Mouse (Mus musculus) small intestine, adult 2 months (tissue): ENCODE data around the gene Cdk10. TPM values are rescaled to one million over a fixed set of nuclear protein-coding genes. Genes with fewer than 3 reads are reported as not detected.

Experiments used
- H3K27ac ChIP-seq: fragments of 200-500 bp; 2 replicates; pipeline ENCODE4 v1.5.1; 2012; ENCODE audit warnings: low read depth, low read length, control low read depth, inconsistent platforms; ENCODE audit not compliant: insufficient read depth
- H3K27me3 ChIP-seq: fragments of 200-500 bp; 2 replicates; pipeline ENCODE4 v1.6.1; 2012; ENCODE audit warnings: mild to moderate bottlenecking, moderate library complexity, low read length, inconsistent platforms; ENCODE audit not compliant: control insufficient read depth, insufficient read depth
- H3K36me3 ChIP-seq: fragments of 200-500 bp; 2 replicates; pipeline ENCODE4 v1.6.1; 2012; ENCODE audit warnings: mild to moderate bottlenecking, low read length, control low read depth, inconsistent platforms; ENCODE audit not compliant: control insufficient read depth, insufficient read depth
- H3K4me1 ChIP-seq: fragments of 200-500 bp; 2 replicates; pipeline ENCODE4 v1.6.1; 2012; ENCODE audit warnings: low read length, inconsistent platforms, mixed read lengths; ENCODE audit not compliant: control insufficient read depth, insufficient read depth, insufficient read length
- H3K4me3 ChIP-seq: fragments of 200-500 bp; 2 replicates; pipeline ENCODE4 v1.5.1; 2012; ENCODE audit warnings: low read depth, mild to moderate bottlenecking, control low read depth, inconsistent platforms, low read length, moderate library complexity
- CTCF ChIP-seq: fragments of 200-500 bp; IDR thresholded peaks from 2 replicates; pipeline ENCODE4 v1.5.1; 2012; ENCODE audit warnings: low read depth, mild to moderate bottlenecking, control low read depth, inconsistent platforms, low read length, moderate library complexity, mixed read lengths; ENCODE audit not compliant: insufficient replicate concordance, insufficient read length; ENCODE audit errors: extremely low read depth
- POLR2A ChIP-seq: fragments of 200-500 bp; IDR thresholded peaks from 2 replicates; pipeline ENCODE4 v1.6.1; 2012; ENCODE audit warnings: low read depth, mild to moderate bottlenecking, control low read depth, inconsistent platforms, low read length, moderate library complexity
- WGBS: fragments of 180-500 bp; shearing (Covaris S2); methylation state at CpG from one replicate; pipeline ENCODE4 v1.1.7; 2018; 5-methylcytosine and 5-hydroxymethylcytosine counted together
- polyA plus RNA-seq: library from polyadenylated mRNA; depleted of rRNA; stranded (reverse); fragments of >200 nt; gene quantifications from 2 replicates; pipeline ENCODE4 v1.2.3, GENCODE M21; 2012

Gene Cdk10
- polyA plus RNA-seq, 1 experiment: 27.7 TPM

- H3K27me3 ChIP-seq: no peaks in the 10 kb centered on the region
- WGBS: 88% methylated on average over 12 of the region's 12 CpGs
- H3K4me1 ChIP-seq: no peaks in the 10 kb centered on the region
- H3K27ac ChIP-seq: no peak overlapping the region
- H3K36me3 ChIP-seq: peaks cover 42% of the 10 kb centered on the region
- no peak overlapping the region for H3K4me3 ChIP-seq
- TF ChIP-seq CTCF: no peak
- TF ChIP-seq POLR2A: no peak
Measured at GRCm38 (mm10) chr8:123245543-123245942, 20.9 kb downstream of the Cdk10 start.

GRCm38 (mm10) chr8:123247748-123248147, 23.1 kb downstream of the Cdk10 start:
- Histone ChIP-seq H3K4me3 (no peak overlapping the region), H3K4me1 (no peaks in the 10 kb centered on the region), H3K27ac (no peak overlapping the region), H3K36me3 (peaks cover 47% of the 10 kb centered on the region), H3K27me3 (no peaks in the 10 kb centered on the region)
- TF ChIP-seq CTCF (no peak), POLR2A (no peak)
- 95% methylated on average over 6 of the region's 6 CpGs for WGBS

- H3K27me3 ChIP-seq: no peaks in the 10 kb centered on the region
- H3K4me3 ChIP-seq: no peak overlapping the region
- 84% methylated on average over 8 of the region's 8 CpGs for WGBS
- TF ChIP-seq CTCF (no peak), POLR2A (no peak)
- H3K4me1 ChIP-seq: no peaks in the 10 kb centered on the region
- H3K27ac ChIP-seq: no peak overlapping the region
- H3K36me3 ChIP-seq: peaks cover 44% of the 10 kb centered on the region
Measured at GRCm38 (mm10) chr8:123248596-123248995, 24.0 kb downstream of the Cdk10 start.

GRCm38 (mm10) chr8:123250940-123251339, 26.3 kb downstream of the Cdk10 start:
- Histone ChIP-seq H3K27me3 (no peaks in the 10 kb centered on the region), H3K27ac (no peak overlapping the region), H3K36me3 (peaks cover 38% of the 10 kb centered on the region), H3K4me3 (no peak overlapping the region), H3K4me1 (peaks cover 9% of the 10 kb centered on the region; the same call in 1 of the 2 replicates)
- TF ChIP-seq CTCF (no peak), POLR2A (no peak)
- WGBS: 99% methylated on average over 5 of the region's 5 CpGs

GRCm38 (mm10) chr8:123252925-123253324, 28.3 kb downstream of the Cdk10 start:
- 25% methylated on average over 4 of the region's 4 CpGs for WGBS
- TF ChIP-seq POLR2A (no peak), CTCF (no peak)

GRCm38 (mm10) chr8:123253451-123254098, 28.9 kb downstream of the Cdk10 start:
- Histone ChIP-seq H3K4me1 (peaks cover 9% of the 10 kb centered on the region), H3K27me3 (no peaks in the 10 kb centered on the region), H3K36me3 (peaks cover 33% of the 10 kb centered on the region), H3K27ac (peak overlapping the region; percentile 35), H3K4me3 (peak overlapping the region; percentile 97)
- TF ChIP-seq CTCF (no peak), POLR2A (0 out of 2 replicates have a peak, but pooled peaks have one; percentile 37)
- under 1% methylated on average over 40 of the region's 40 CpGs for WGBS

More at GRCm38 (mm10) chr8:123252925-123253324, 28.3 kb downstream of the Cdk10 start:
- Histone ChIP-seq H3K4me3 (no peak overlapping the region), H3K36me3 (peaks cover 31% of the 10 kb centered on the region), H3K27me3 (no peaks in the 10 kb centered on the region), H3K27ac (no peak overlapping the region), H3K4me1 (peaks cover 9% of the 10 kb centered on the region)

GRCm38 (mm10) chr8:123254099-123254885, 29.6 kb downstream of the Cdk10 start, which contains the start of the genes Zfp276 and Vps9d1:
Zfp276 (plus strand) TSS chr8:123254195.
Vps9d1 (minus strand) TSS chr8:123254348.
- peaks cover 9% of the 10 kb centered on the region for H3K4me1 ChIP-seq

More at GRCm38 (mm10) chr8:123254099-123254885, 29.6 kb downstream of the Cdk10 start, which contains the start of the genes Zfp276 and Vps9d1:
- H3K4me3 ChIP-seq: peak within 1 kb of the TSS; percentile 97
- peaks cover 36% of the 10 kb centered on the region for H3K36me3 ChIP-seq
- under 1% methylated on average over 91 of the region's 99 CpGs for WGBS
- TF ChIP-seq POLR2A: no peak; the same call in 1 of the 2 replicates
- no peak for TF ChIP-seq CTCF
- no peaks in the 10 kb centered on the region for H3K27me3 ChIP-seq
- peak within 1 kb of the TSS; percentile 63 for H3K27ac ChIP-seq
